Comparison of ENCODE assay signal across 1 mouse cellular context in the genomic region with DNA sequence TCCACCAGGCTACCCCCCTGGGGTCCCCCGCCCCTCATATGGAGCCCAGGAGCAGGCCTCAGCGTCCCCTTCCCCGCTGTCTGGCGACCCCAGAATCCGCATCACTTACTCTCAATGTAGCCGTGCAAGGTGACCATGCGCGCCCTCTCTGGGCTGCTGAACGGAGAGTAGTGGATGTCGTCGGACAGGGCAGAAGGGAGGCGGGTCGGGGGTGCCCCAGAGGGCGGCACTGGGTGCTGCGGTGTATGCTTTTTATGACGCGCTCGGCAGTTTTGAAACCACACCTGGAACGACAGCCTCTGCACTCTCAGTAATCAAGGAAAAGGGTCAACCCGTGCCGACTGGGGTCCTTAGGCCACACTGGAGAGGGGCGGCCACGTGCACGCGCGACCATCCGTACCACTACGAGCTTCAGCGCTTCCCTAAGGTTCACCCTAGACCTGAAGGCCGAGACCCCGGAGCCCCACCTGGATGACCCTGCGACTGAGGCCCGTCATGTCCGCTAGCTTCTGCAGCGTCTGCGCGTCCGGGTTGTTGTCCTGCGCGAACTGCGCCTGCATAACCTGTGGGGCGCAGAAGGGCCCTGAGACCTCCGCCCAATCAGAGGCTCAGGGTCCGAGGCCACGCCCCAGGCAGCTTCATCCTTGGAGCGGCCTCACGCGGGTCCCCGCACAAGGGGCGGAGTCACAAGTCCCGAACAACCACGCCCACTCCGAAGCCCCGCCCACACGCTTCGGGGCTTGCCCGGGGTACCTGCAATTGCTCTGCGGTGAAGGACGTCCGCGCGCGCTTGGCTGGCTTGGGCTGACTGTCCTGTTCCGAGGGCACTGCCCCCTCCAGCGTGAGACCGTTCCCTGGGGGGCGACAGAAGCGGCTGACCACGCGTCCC.
TF ChIP-seq lines count a peak whose summit lies in the region.

No protein-coding gene starts in this region.

TF ChIP-seq in ES-E14, 5 proteins besides CTCF, POLR2A, EP300 and RAD21:
- TF ChIP-seq ZNF384 (IDR thresholded peaks at IDR 0.05; ENCODE audit: low read depth, low read length) (no peak), HCFC1 (IDR thresholded peaks at IDR 0.05; ENCODE audit: borderline replicate concordance, insufficient read depth, low read length) (no peak), CHD2 (IDR thresholded peaks at IDR 0.05; ENCODE audit: low read depth, low read length) (no peak), ZC3H11A (IDR thresholded peaks at IDR 0.05; ENCODE audit: borderline replicate concordance, low read depth, low read length) (no peak), MAFK (IDR thresholded peaks at IDR 0.05; ENCODE audit: insufficient read depth, low read depth, low read length) (no peak)
